Mouse (Mus musculus): ENCODE measurements around the gene Usp42.

Usp42 gene

GRCm38 (mm10) chr5:143690392-143690791, 41.7 kb downstream of the Usp42 start:
- no peak for DNase-seq (ENCODE audit: low spot score)

DNA sequence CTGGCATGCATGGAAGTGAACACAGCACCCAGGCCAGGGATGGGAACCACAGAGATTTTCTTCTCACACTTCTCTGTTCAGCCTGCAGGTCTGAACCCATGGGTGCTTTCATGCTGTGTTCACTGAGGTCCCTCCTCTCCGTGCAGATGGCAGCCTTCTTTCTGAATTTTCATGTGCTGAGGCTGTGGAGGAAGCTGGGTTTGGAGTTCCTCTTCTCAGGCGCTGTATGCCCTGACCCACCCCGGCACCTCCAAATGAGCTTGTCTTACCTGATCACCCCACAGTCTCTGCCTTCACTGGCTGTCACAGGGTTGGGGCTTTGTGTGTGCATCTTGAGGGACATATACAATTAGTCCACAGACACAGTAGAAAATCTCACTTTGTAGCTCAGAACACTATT, 44.5 kb downstream of the Usp42 start:
- DNase-seq (ENCODE audit: low spot score): no peak

GRCm38 (mm10) chr5:143686456-143686855, 45.6 kb downstream of the Usp42 start:
- no peak for DNase-seq (ENCODE audit: low spot score)

- no peak for DNase-seq (ENCODE audit: low spot score)
Observed at GRCm38 (mm10) chr5:143684911-143685390, 47.1 kb downstream of the Usp42 start.

GRCm38 (mm10) chr5:143683696-143684095, 48.4 kb downstream of the Usp42 start:
- no peak for DNase-seq (ENCODE audit: low spot score)

GRCm38 (mm10) chr5:143679654-143680053, 52.4 kb downstream of the Usp42 start:
- no peak for DNase-seq (ENCODE audit: low spot score)

DNA sequence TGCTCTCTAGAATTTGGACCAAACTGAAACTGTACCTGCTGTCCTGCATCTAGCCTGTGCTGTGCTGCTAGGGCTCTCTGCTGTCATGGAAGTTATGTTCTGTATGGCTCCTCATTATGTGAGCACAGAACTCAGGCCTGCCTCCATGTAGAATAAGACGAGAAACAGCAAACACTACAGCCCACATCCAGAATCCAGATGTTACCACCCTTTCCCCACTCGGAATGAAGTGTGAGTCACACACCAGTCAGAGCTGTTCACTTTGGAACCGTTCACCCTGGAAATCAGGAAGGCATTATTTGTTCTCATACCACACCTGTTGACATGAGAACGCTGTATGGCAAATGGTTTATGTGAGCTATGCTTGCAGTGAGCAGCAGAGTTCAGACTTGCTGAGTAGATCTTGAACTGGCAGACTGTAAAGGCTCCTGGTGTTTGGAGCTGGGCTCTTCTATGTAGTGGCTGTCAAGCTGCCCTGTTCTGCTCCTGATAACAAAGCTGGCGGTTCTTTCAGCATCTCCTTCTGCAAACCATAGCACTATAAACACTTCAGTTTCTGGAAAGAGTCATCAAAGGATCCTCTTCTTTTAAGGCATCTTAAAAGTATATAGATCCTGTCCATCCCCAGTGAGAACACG, 53.3 kb downstream of the Usp42 start:
- DNase-seq (ENCODE audit: low spot score): no peak

- DNase-seq (ENCODE audit: low spot score): no peak
Observed at GRCm38 (mm10) chr5:143677363-143677762, 54.7 kb downstream of the Usp42 start.

DNA sequence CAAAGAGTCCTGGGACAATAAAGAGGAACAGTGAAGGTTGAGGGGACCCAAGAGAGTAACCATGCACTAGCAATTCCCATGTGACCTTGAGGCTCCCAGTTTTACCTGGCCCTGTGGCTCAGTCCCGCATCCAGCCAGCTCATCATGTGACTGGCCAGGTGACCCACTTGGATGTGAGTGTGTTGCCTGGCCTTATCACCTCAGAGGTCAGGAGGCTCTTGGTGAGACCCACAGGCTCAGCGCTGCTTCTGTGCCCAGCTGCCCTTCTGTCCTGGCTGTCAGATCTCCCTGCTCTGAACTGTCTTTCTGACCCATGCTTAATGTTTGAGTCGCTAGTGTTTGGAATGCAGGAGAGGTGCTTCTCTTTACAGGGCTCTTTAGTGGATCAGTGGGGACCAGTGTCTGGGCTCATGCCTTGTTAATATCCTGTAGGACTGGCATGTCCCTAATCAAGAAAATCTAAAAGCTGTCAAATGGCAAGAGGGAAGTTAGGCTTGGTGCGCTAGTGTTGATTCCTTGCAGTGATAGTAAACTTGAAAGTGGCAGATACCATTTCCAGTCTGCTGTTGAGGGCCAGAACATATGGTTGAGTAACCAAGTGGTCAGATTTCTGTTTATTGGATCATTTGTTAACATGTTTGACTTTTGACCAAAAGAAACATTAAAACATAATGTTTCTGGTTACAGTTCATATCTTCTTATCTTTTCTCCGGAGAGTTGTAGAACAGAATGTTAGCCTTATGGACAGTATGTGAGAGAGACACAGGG, 55.7 kb downstream of the Usp42 start:
- no peak for DNase-seq (ENCODE audit: low spot score)

DNA sequence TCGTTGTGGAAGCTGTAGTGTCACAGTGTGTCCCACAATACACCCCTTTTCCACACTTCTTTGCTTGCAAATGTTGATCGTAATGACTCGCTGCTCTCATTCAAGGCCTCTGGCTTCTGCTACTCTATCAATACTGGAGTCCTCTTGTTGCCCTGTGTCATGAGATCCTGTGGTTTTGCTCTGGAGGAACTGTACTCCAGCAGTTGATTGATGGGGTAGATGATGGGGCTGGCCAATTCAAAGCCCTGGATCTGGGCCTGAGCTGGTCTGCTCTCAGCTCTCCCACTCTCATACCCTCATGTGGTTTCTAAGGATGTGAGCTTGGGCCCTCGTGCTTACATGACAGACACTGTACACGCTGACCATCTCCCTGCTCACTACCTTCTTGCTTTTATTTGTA, 57.5 kb downstream of the Usp42 start:
- DNase-seq (ENCODE audit: low spot score): no peak

DNA sequence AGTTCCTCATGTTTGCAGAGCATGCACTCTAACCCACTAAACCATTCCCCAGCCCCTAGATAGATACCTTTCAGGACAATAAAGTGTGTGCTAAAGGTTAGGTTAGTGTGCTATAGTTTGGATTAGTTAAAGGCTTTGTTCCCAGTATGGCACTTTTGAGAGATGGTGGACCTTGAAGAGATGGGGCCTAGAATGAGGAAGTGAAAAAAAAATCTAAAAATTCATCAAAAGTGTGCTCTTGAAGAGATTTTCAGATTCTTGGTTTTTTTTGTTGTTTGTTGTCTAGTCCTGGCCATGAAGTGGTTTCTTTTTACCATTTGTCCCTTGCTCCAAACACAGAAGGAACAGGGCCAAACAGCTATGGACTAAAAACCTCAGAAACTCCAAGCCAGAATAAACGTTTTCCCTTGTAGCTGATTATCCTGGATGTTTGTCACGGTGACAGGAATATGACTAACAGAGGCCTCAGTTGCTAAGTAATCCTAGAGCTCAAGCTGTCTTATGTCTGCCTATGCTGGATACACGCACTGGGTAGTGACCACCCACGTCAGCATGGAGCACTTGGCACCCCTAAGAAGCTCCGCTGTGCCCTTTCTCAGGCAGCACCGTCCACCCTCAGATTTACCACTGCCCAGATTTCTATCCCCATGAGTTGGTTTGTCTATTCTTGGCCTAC, 61.2 kb downstream of the Usp42 start:
- DNase-seq (ENCODE audit: low spot score): no peak

GRCm38 (mm10) chr5:143669839-143670238, 62.2 kb downstream of the Usp42 start:
- DNase-seq (ENCODE audit: low spot score): no peak

GRCm38 (mm10) chr5:143669393-143669792, 62.7 kb downstream of the Usp42 start:
- DNase-seq (ENCODE audit: low spot score): peak; percentile 47

DNA sequence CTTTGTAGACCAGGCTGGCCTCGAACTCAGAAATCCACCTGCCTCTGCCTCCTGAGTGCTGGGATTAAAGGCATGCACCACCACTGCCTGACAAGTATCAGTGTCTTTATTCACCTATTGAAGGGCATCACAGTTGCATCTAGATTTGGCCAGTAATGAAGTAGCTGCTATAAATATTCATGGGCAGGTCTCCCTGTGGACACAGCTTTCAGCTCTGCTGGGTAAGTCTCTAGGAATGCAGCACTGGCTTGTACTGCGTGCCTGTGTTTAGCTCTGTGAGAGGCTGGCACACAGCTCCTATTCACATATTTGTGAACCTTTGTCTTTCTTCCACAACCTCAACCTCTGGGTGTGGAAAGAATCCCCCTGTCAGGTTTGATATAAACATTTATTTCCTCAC, 63.2 kb downstream of the Usp42 start:
- DNase-seq (ENCODE audit: low spot score): no peak

DNA sequence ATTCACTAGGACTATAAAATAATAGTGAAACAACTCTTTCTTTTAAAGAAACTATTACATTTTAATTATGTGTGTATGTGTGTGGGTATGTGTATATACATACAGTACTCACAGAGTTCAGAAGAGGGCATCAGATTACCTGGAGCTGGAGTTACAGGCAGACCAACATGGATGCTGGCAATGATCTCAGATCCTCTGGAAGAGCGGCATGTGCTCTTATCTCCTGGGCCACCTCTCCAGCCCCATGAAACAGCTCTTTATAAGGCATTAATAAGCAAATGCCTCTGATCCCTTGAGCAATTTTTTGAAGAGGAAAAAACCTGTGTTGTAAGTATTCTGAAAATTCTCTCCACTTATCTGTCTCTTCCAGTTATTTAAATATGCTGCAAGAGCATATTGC, 66.1 kb downstream of the Usp42 start:
- no peak for DNase-seq (ENCODE audit: low spot score)

DNA sequence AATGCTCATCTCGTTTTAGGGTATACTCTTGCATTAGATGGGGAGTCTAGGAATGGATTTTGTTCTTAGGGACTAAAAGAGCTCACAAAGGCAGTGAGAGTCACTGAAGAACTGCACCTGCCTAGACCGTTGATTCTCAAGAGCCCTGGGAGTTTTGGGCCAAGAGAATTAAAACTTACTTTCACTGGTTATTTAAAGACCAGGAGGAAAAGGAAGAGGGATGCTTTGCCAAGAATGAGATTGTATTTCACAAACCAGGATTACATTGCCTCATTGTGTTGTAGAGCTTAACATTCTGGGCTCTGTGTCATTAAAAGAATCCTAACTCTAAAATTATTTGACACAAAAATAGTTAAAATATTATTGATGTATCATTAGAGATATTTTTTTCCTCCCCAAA, 66.5 kb downstream of the Usp42 start:
- no peak for DNase-seq (ENCODE audit: low spot score)

DNA sequence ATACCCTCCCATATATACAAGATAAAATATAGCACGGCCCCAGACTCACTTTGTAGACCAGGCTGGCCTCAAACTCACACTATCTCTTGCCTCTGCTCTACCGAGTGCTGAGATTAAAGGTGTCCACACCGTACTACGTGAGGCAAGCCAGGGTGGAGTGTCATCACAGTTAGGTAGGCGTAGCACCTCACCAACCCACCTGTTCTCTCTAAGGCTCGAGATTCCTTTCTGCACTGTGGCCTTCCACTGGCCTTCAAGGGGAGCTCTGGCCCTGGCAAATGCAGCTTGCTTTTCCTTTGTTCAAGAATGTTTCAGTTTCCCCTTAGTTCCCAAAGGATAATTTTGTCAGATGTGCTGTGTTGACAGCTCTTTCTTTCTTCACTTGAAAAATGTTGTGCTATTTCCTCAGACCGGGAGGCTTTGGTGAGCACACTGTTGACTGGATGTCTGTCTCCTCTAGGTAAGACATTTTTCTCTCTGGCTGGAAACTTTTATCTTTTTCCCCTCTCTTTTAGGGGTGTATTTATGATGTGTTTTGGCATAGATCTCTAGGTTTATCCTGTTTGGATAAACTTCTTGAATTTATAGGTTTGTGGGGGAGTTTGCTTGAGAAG, 68.9 kb downstream of the Usp42 start:
- DNase-seq (ENCODE audit: low spot score): no peak

All from embryo, embryonic 10 days (tissue).